Mouse (Mus musculus) thymus, adult 2 months (tissue): Measurements from ENCODE around the gene Pigyl. TPM values are rescaled to one million over a fixed set of nuclear protein-coding genes. Genes with fewer than 3 reads are reported as not detected.
"Not testable (repeated sequence)": the region's sequence is repeated elsewhere in the genome, so short reads cannot be mapped to it uniquely, and the experiment has no call there.

Experiments
- DNase-seq: peaks from one replicate; pipeline ENCODE4 v3.0.0; 2021
- H3K27ac ChIP-seq: fragments of 200-500 bp; 2 replicates; pipeline ENCODE4 v1.5.1; 2012; ENCODE audit warnings: low read length, control low read depth; ENCODE audit not compliant: control insufficient read depth, insufficient read depth
- H3K27me3 ChIP-seq: fragments of 200-500 bp; 2 replicates; pipeline ENCODE4 v1.6.1; 2012; ENCODE audit warnings: mild to moderate bottlenecking, low read length, moderate library complexity, mixed read lengths; ENCODE audit not compliant: control insufficient read depth, insufficient read depth
- H3K36me3 ChIP-seq: fragments of 200-500 bp; 2 replicates; pipeline ENCODE4 v1.6.1; 2012; ENCODE audit warnings: mild to moderate bottlenecking, low read length, moderate library complexity; ENCODE audit not compliant: control insufficient read depth, insufficient read depth
- H3K4me1 ChIP-seq: fragments of 200-500 bp; replicated peaks from 2 replicates; pipeline ENCODE4 v1.6.1; 2012; ENCODE audit warnings: low read length; ENCODE audit not compliant: control insufficient read depth, insufficient read depth
- H3K4me3 ChIP-seq: fragments of 200-500 bp; 2 replicates; pipeline ENCODE4 v1.5.1; 2012; ENCODE audit warnings: mild to moderate bottlenecking, low read length, control low read depth, moderate library complexity; ENCODE audit not compliant: control insufficient read depth, insufficient read depth
- CTCF ChIP-seq: fragments of 200-500 bp; IDR thresholded peaks from 2 replicates; pipeline ENCODE4 v1.5.1; 2012; ENCODE audit warnings: mild to moderate bottlenecking, control low read depth, low read length, moderate library complexity, borderline replicate concordance; ENCODE audit not compliant: control insufficient read depth, poor library complexity, insufficient read depth; ENCODE audit errors: extremely low read depth
- POLR2A ChIP-seq: fragments of 200-500 bp; IDR thresholded peaks from 2 replicates; pipeline ENCODE4 v1.6.1; 2012; ENCODE audit warnings: mild to moderate bottlenecking, low read length, control low read depth, moderate library complexity; ENCODE audit not compliant: control insufficient read depth, poor library complexity, insufficient read depth; ENCODE audit errors: extremely low read depth
- WGBS: fragments of 180-500 bp; shearing (Covaris S2); methylation state at CpG from one replicate; pipeline ENCODE4 v1.1.7; 2018; 5-methylcytosine and 5-hydroxymethylcytosine counted together
- polyA plus RNA-seq: library from polyadenylated mRNA; depleted of rRNA; stranded (reverse); fragments of >200 nt; gene quantifications from 2 replicates; pipeline ENCODE4 v1.2.3, GENCODE M21; 2012

Gene Pigyl
- polyA plus RNA-seq, 1 experiment = 83.0 TPM

- DNase-seq = no peak
- H3K4me1 ChIP-seq = peaks cover 31% of the 10 kb centered on the region
- 43% methylated on average over 2 of the region's 2 CpGs for WGBS
- H3K27me3 ChIP-seq = no peaks in the 10 kb centered on the region
- H3K4me3 ChIP-seq = no peak overlapping the region
- H3K36me3 ChIP-seq = no peaks in the 10 kb centered on the region
- no peak for TF ChIP-seq CTCF
- TF ChIP-seq POLR2A = no peak
- no peak overlapping the region for H3K27ac ChIP-seq
These were observed 18.2 kb upstream of the Pigyl start for GRCm38 (mm10) chr9:22138480-22138879.

GRCm38 (mm10) chr9:22139746-22140145, 16.9 kb upstream of the Pigyl start:
- TF ChIP-seq CTCF (no peak), POLR2A (no peak)

GRCm38 (mm10) chr9:22143108-22144037, 13.3 kb upstream of the Pigyl start:
- WGBS = 36% methylated on average over 17 of the region's 17 CpGs
- peak; percentile 91 for DNase-seq
- Histone ChIP-seq H3K27me3 (no peaks in the 10 kb centered on the region), H3K4me3 (no peak overlapping the region), H3K36me3 (no peaks in the 10 kb centered on the region), H3K4me1 (no peaks in the 10 kb centered on the region), H3K27ac (no peak overlapping the region)
- no peak for TF ChIP-seq CTCF
- TF ChIP-seq POLR2A = no peak

More at GRCm38 (mm10) chr9:22139746-22140145, 16.9 kb upstream of the Pigyl start:
- DNase-seq = no peak
- H3K4me1 ChIP-seq = peaks cover 21% of the 10 kb centered on the region
- no peak overlapping the region for H3K27ac ChIP-seq
- H3K36me3 ChIP-seq = no peaks in the 10 kb centered on the region
- no peaks in the 10 kb centered on the region for H3K27me3 ChIP-seq
- H3K4me3 ChIP-seq = no peak overlapping the region
- WGBS = 98% methylated on average over 5 of the region's 5 CpGs

GRCm38 (mm10) chr9:22144304-22144965, 12.2 kb upstream of the Pigyl start:
- Histone ChIP-seq H3K27ac (no peak overlapping the region), H3K36me3 (no peaks in the 10 kb centered on the region), H3K4me3 (no peak overlapping the region), H3K4me1 (no peaks in the 10 kb centered on the region), H3K27me3 (no peaks in the 10 kb centered on the region)
- WGBS = 79% methylated on average over 8 of the region's 8 CpGs
- TF ChIP-seq POLR2A (no peak), CTCF (no peak)
- DNase-seq = no peak

- no peaks in the 10 kb centered on the region for H3K4me1 ChIP-seq
- no peaks in the 10 kb centered on the region for H3K36me3 ChIP-seq
- no peak for DNase-seq
- no peak overlapping the region for H3K27ac ChIP-seq
- WGBS = 88% methylated on average over 20 of the region's 20 CpGs
- H3K27me3 ChIP-seq = no peaks in the 10 kb centered on the region
- no peak overlapping the region for H3K4me3 ChIP-seq
- no peak for TF ChIP-seq CTCF
- no peak for TF ChIP-seq POLR2A
These were observed 7.0 kb upstream of the Pigyl start for GRCm38 (mm10) chr9:22149426-22150248.

- H3K27me3 ChIP-seq, DNase-seq, H3K4me1 ChIP-seq, H3K4me3 ChIP-seq, H3K27ac ChIP-seq, H3K36me3 ChIP-seq: not testable (repeated sequence)
- 93% methylated on average over 7 of the region's 7 CpGs for WGBS
These were observed 6.4 kb upstream of the Pigyl start for GRCm38 (mm10) chr9:22150249-22150693.
